Comparison of ENCODE assay signal across 17 mouse cellular contexts in the genomic region with DNA sequence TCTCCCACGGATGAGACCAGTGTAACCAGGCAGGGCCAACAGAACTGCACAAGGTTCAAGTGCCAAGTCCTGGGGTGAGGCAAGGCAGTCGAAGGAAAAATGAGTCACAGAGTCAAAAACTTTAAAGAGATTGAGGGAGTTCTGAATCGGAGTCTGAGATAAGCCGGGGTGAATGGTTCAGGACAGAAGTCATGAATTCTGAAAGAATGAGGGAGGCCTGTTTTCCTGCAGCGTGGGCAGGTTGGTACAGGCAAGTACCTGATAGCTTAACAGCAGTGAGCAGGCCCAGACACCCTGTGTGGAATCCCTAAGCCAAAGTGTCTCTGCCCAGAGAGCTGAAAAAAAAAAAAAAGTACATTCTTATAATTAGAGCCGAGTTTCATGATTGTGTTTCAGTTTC. TPM values are rescaled to one million over a fixed set of nuclear protein-coding genes. Genes with fewer than 3 reads are reported as not detected.
DNase-seq lines count a peak whose midpoint lies in the region.
"Had no signal": no experiment of that assay in that cellular context is flagged by ENCODE, and none has a peak within 500 bp of the region (broad histone marks: within the 10 kb centered on the region; RNA-seq: fewer than 3 reads in every experiment).

No protein-coding gene starts in this region.

- WGBS in heart, embryonic 10.5 days: 50% methylated on average over 6 of the region's 6 CpGs

- H3K9me3 ChIP-seq in heart, embryonic 10.5 days: no peaks in the 10 kb centered on the region
- H3K9me3 ChIP-seq: embryonic facial prominence, embryonic 13.5 days; G1E; hindbrain, embryonic 10.5 days had no signal

- no peaks in the 10 kb centered on the region for H3K36me3 ChIP-seq in heart, embryonic 10.5 days
- H3K36me3 ChIP-seq: embryonic facial prominence, embryonic 13.5 days; G1E; hindbrain, embryonic 10.5 days had no signal

- no peak overlapping the region for H3K27ac ChIP-seq in heart, embryonic 10.5 days
- H3K27ac ChIP-seq: embryonic facial prominence, embryonic 13.5 days; gastrocnemius, adult 2 months; hindbrain, embryonic 10.5 days; hindbrain, embryonic 14.5 days had no signal

- H3K4me1 ChIP-seq in heart, embryonic 10.5 days: no peaks in the 10 kb centered on the region
- H3K4me1 ChIP-seq: embryonic facial prominence, embryonic 13.5 days; hindbrain, embryonic 10.5 days had no signal

- no peaks in the 10 kb centered on the region; the same call in 1 of the 2 replicates for H3K27me3 ChIP-seq in heart, embryonic 10.5 days (ENCODE audit: insufficient read depth, poor library complexity, severe bottlenecking)

- DNase-seq in adrenal gland, adult 2 months: peak; percentile 16
- DNase-seq in adrenal gland, adult 8-10 months: no peak
- DNase-seq in heart, embryonic 10.5 days (ENCODE audit: low spot score): peak; percentile 74
- DNase-seq in heart, postnatal 25 days (ENCODE audit: low spot score): no peak
- DNase-seq in urinary bladder, postnatal 14 days (ENCODE audit: low spot score): peak; percentile 63
- DNase-seq in urinary bladder, adult 2 months (ENCODE audit: low spot score): no peak
- DNase-seq in spleen, adult 12 weeks (ENCODE audit: low spot score): no peak
- DNase-seq: B cell, adult 2 months; cerebellum, adult 2 months; cerebellum, postnatal 10 days; gastrocnemius, adult 2 months; gastrocnemius, postnatal 25 days; heart, postnatal 14 days had no signal

- no peak overlapping the region for H3K4me3 ChIP-seq in heart, embryonic 10.5 days
- H3K4me3 ChIP-seq: embryonic facial prominence, embryonic 13.5 days; gastrocnemius, adult 2 months; hindbrain, embryonic 10.5 days had no signal

- intact Hi-C loops in heart, postnatal 25 days (cut with DNase I): no loop called here

RNA-seq across cellular contexts. Expression of a gene that starts 17.0 kb away (rescaled TPM):
- total RNA-seq in adrenal gland, adult 2 months (2021): 1 to 10 TPM; 2.3 to 4.7 TPM
- polyA plus RNA-seq in adrenal gland, adult 2 months (2012; rRNA removed): 0.74 and 0.98 TPM in 2 replicates
- 1 to 10 TPM; 2.8 to 5.8 (median 3.9) TPM for total RNA-seq in adrenal gland, adult 8-10 months (2022)
- 12.8 and 16.9 TPM in 2 replicates for polyA plus RNA-seq in heart, embryonic 10.5 days (2016; fragmentation: Nextera tagmentation; extraction: Ambion mirVana)
- 1 to 10 TPM; 2.3 to 3.4 TPM for total RNA-seq in heart, postnatal 25 days (2021)
- 17.5 and 21.5 TPM in 2 replicates for polyA plus RNA-seq in urinary bladder, adult 2 months (2012; rRNA removed)

Comparison
In these comparisons a context has a peak if more than half of its experiments do, and no peak if none do; other contexts are left out.
1. DNase-seq: peak in adrenal gland, adult 2 months (single experiment), heart, embryonic 10.5 days (single experiment) and urinary bladder, postnatal 14 days (single experiment); none in adrenal gland, adult 8-10 months (single experiment), heart, postnatal 25 days (single experiment), urinary bladder, adult 2 months (single experiment) and spleen, adult 12 weeks (single experiment).